Mouse (Mus musculus): Measurements from ENCODE around the gene Adamts15.

Adamts15 gene

DNA sequence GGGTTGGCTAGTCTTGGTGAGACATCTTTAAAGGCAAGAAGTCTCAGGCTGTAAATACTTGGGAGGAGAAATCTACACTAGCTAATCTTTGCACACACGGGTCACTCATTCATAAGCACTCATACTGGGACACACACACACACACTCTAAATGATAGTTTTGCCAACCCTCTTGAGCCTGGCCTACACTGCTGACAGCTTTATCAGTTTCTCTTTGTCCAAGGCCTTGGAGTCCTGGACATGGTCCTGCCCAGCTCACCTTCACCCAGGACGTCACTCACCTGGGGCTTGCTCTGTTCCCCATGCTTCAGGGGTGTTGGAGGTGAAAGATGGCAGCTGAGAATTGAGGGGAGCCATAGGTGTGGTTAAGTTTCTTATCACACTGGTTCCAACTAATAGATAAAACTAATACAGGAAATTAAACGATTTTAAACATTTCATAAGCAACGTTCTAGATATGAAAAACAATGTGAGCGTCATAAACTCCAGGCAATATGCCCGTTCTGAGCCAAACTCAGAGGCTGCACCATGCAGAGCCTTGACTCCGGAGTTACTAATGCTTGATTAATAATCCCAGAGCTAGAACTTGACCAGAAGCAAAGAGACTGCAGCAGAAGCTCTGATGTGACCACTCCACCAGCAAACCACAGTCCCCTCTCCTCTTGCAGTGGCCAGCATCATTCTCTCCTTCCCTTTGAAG lies 42.9 kb downstream of the Adamts15 start:
- CTCF ChIA-PET, result no interaction called here

- CTCF ChIA-PET, result no interaction called here
Measured at GRCm38 (mm10) chr9:30876552-30876951, 45.7 kb downstream of the Adamts15 start.

DNA sequence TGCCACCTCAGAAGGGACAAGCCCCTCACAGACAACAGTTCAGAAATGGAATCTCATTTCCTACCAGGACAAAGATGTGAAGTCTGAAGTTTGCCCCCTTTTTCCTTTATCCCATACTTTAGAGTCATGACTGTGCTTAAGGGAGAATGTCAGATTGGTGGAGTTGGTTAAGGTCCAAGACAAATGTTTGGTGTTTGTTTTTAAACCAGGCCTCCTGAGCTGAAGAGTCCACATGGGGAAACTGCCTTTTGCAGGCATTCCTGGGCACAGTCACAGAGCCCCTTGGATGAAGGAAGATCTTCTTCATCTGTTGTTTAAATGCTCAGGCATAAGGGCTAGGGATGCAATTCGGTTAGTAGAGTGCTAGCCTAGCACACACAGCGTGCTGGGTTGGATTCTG lies 66.4 kb downstream of the Adamts15 start:
- CTCF ChIA-PET, result no interaction called here

DNA sequence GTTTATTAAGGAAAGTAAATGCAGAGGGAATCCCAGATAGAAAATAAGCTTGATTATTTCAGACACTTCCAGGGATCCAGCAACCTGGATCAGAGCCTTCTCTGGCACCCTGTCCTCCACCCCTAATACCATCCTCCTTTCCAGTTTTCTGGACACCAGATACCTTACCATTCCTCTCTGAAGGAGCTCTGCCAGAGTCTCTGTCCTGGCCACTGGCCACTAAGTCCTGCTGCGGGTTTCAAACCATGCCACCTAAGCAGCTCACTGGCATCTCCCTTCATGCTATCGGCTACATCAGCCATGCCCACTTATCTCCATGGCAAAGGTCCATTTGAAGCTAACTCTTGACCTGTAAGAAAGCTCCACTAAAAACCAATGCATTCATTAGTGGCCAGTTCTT lies 70.4 kb downstream of the Adamts15 start:
- CTCF ChIA-PET, result no interaction called here

- CTCF ChIA-PET, result no interaction called here
Measured at GRCm38 (mm10) chr9:30849951-30850350, 72.3 kb downstream of the Adamts15 start.

DNA sequence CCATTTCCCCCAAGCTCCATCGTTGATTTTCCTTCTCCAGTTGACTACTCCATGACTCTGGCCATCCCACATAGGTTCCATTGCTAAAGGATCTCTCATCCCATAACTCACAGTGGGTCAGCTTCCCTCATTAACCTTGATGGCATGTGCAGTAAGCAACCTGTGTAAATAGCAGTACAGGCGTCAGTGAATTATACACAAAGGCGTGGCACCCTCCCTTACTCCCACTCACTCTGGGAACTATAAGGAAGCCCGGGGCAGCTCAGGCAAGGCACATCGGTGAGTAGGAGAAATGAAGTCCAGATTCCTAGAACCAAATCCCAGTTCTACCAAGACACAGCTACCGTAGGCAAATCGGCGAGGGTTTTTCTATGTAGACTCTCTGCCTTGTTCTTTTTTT lies 72.8 kb downstream of the Adamts15 start:
- CTCF ChIA-PET, result no interaction called here

Measured in spleen, embryonic (tissue).